Mouse (Mus musculus) liver, embryonic 13.5 days (tissue): ENCODE results near the gene Mark4. TPM values are rescaled to one million over a fixed set of nuclear protein-coding genes. Genes with fewer than 3 reads are reported as not detected.

Experiments used
- ATAC-seq: fragments of 200-750 bp; cut with Nextera tagmentation; 2 replicates; pipeline ENCODE4 v1.8.0; 2017; ENCODE audit warnings: low read depth, mild to moderate bottlenecking, moderate number of reproducible peaks, moderate library complexity
- DNase-seq: peaks from one replicate; pipeline ENCODE4 v3.0.0; 2022
- H3K27ac ChIP-seq: fragments of 300-500 bp; sonication (generic); 2 replicates; pipeline ENCODE4 v1.5.1; 2015; ENCODE audit warnings: moderate library complexity, mild to moderate bottlenecking, inconsistent platforms
- H3K27me3 ChIP-seq: fragments of 300-500 bp; sonication (generic); 2 replicates; pipeline ENCODE4 v1.6.1; 2015; ENCODE audit warnings: mild to moderate bottlenecking, inconsistent platforms
- H3K36me3 ChIP-seq: fragments of 300-500 bp; sonication (generic); 2 replicates; pipeline ENCODE4 v1.6.1; 2015; ENCODE audit warnings: mild to moderate bottlenecking, inconsistent platforms
- H3K4me1 ChIP-seq: fragments of 300-500 bp; sonication (generic); replicated peaks from 2 replicates; pipeline ENCODE4 v1.6.1; 2015; ENCODE audit warnings: inconsistent platforms
- H3K4me2 ChIP-seq: fragments of 300-500 bp; sonication (generic); 2 replicates; pipeline ENCODE4 v1.6.1; 2015; ENCODE audit warnings: inconsistent platforms, mild to moderate bottlenecking, moderate library complexity
- H3K4me3 ChIP-seq: fragments of 300-500 bp; sonication (generic); replicated peaks from 2 replicates; pipeline ENCODE4 v1.5.1; 2015; ENCODE audit warnings: mild to moderate bottlenecking, inconsistent platforms
- H3K9ac ChIP-seq: fragments of 300-500 bp; sonication (generic); 2 replicates; pipeline ENCODE4 v1.6.1; 2015; ENCODE audit warnings: mild to moderate bottlenecking, inconsistent platforms
- H3K9me3 ChIP-seq: fragments of 300-500 bp; sonication (generic); replicated peaks from 2 replicates; pipeline ENCODE4 v1.6.1; 2016; ENCODE audit warnings: inconsistent platforms
- WGBS: fragments of 180-500 bp; shearing (Covaris S2); methylation state at CpG from one replicate; pipeline ENCODE4 v1.1.7; 2015; ENCODE audit not compliant: insufficient replicate concordance; 5-methylcytosine and 5-hydroxymethylcytosine counted together
- polyA plus RNA-seq: library from polyadenylated mRNA; unstranded; fragments of >200 nt; fragmentation: Nextera tagmentation; extraction: Ambion mirVana; gene quantifications from 2 replicates; pipeline ENCODE4 v1.2.1, GENCODE M21; 2015

Mark4 gene
- polyA plus RNA-seq: 1.3 and 1.6 TPM in 2 replicates

GRCm38 (mm10) chr7:19458591-19459111 lies at the start of gene Mark4:
TSS of gene Mark4 (minus strand) at chr7:19458821.
- ATAC-seq (peak; percentile 80), DNase-seq (peak; percentile 69)
- peak within 1 kb of the TSS; percentile 91 for H3K4me2 ChIP-seq
- 1% methylated on average over 28 of the region's 42 CpGs for WGBS
- peak within 1 kb of the TSS; percentile 80 for H3K9ac ChIP-seq
- no peaks in the 10 kb centered on the region for H3K36me3 ChIP-seq
- 0 out of 2 replicates have a peak, but pooled peaks cover 6% of the 10 kb centered on the region for H3K27me3 ChIP-seq
- H3K4me1 ChIP-seq: peaks cover 60% of the 10 kb centered on the region
- H3K9me3 ChIP-seq: no peaks in the 10 kb centered on the region
- peak within 1 kb of the TSS; percentile 81 for H3K4me3 ChIP-seq
- H3K27ac ChIP-seq: peak within 1 kb of the TSS; percentile 50

- H3K27me3 ChIP-seq: no peaks in the 10 kb centered on the region
- H3K9ac ChIP-seq: peak overlapping the region; percentile 81
- no peaks in the 10 kb centered on the region for H3K9me3 ChIP-seq
- DNase-seq: no peak
- peaks cover 40% of the 10 kb centered on the region for H3K4me1 ChIP-seq
- 3% methylated on average over 18 of the region's 18 CpGs for WGBS
- H3K36me3 ChIP-seq: no peaks in the 10 kb centered on the region
- ATAC-seq: no peak
- H3K27ac ChIP-seq: peak overlapping the region; percentile 82
- peak overlapping the region; percentile 79 for H3K4me3 ChIP-seq
- H3K4me2 ChIP-seq: peak overlapping the region; percentile 95
These were observed 49.0 kb upstream of the Mark4 start for GRCm38 (mm10) chr7:19507612-19507981.

GRCm38 (mm10) chr7:19506969-19507611 lies 48.5 kb upstream of the Mark4 start:
- H3K4me2 ChIP-seq: peak overlapping the region; percentile 95
- H3K36me3 ChIP-seq: no peaks in the 10 kb centered on the region
- peak overlapping the region; percentile 79 for H3K4me3 ChIP-seq
- no peaks in the 10 kb centered on the region for H3K9me3 ChIP-seq
- H3K9ac ChIP-seq: peak overlapping the region; percentile 81
- peak overlapping the region; percentile 82 for H3K27ac ChIP-seq
- 1% methylated on average over 61 of the region's 71 CpGs for WGBS
- ATAC-seq (no peak), DNase-seq (peak; percentile 48)
- H3K27me3 ChIP-seq: no peaks in the 10 kb centered on the region
- peaks cover 40% of the 10 kb centered on the region for H3K4me1 ChIP-seq

- no peak overlapping the region for H3K27ac ChIP-seq
- H3K9me3 ChIP-seq: no peaks in the 10 kb centered on the region
- H3K27me3 ChIP-seq: no peaks in the 10 kb centered on the region
- WGBS: 23% methylated on average over 6 of the region's 6 CpGs
- H3K36me3 ChIP-seq: no peaks in the 10 kb centered on the region
- H3K9ac ChIP-seq: peak overlapping the region; percentile 81; the same call in 1 of the 2 replicates
- H3K4me3 ChIP-seq: peak overlapping the region; percentile 79
- ATAC-seq (no peak), DNase-seq (no peak)
- H3K4me1 ChIP-seq: peaks cover 40% of the 10 kb centered on the region
- H3K4me2 ChIP-seq: peak overlapping the region; percentile 95
These were observed 47.7 kb upstream of the Mark4 start for GRCm38 (mm10) chr7:19506326-19506725.

GRCm38 (mm10) chr7:19503481-19504068 lies 45.0 kb upstream of the Mark4 start:
- Histone ChIP-seq H3K27ac (no peak overlapping the region), H3K9ac (no peak overlapping the region), H3K27me3 (no peaks in the 10 kb centered on the region), H3K4me2 (no peak overlapping the region), H3K36me3 (no peaks in the 10 kb centered on the region), H3K4me1 (peaks cover 38% of the 10 kb centered on the region), H3K9me3 (no peaks in the 10 kb centered on the region), H3K4me3 (no peak overlapping the region)
- no peak for DNase-seq
- no peak for ATAC-seq
- WGBS: 30% methylated on average over 5 of the region's 5 CpGs

- WGBS: 73% methylated on average over 4 of the region's 4 CpGs
- H3K4me3 ChIP-seq: no peak overlapping the region
- no peaks in the 10 kb centered on the region for H3K27me3 ChIP-seq
- no peak overlapping the region for H3K4me2 ChIP-seq
- no peak overlapping the region for H3K9ac ChIP-seq
- H3K27ac ChIP-seq: no peak overlapping the region
- no peaks in the 10 kb centered on the region for H3K36me3 ChIP-seq
- H3K4me1 ChIP-seq: peaks cover 34% of the 10 kb centered on the region
- no peaks in the 10 kb centered on the region for H3K9me3 ChIP-seq
- DNase-seq (no peak), ATAC-seq (no peak)
These were observed 43.0 kb upstream of the Mark4 start for GRCm38 (mm10) chr7:19501658-19502057.

- Histone ChIP-seq H3K9me3 (no peaks in the 10 kb centered on the region), H3K9ac (no peak overlapping the region), H3K4me2 (no peak overlapping the region), H3K27me3 (no peaks in the 10 kb centered on the region), H3K4me3 (no peak overlapping the region), H3K4me1 (peaks cover 33% of the 10 kb centered on the region), H3K27ac (no peak overlapping the region), H3K36me3 (no peaks in the 10 kb centered on the region)
- no peak for DNase-seq
- WGBS: 45% methylated on average over 12 of the region's 12 CpGs
- ATAC-seq: no peak
These were observed 42.1 kb upstream of the Mark4 start for GRCm38 (mm10) chr7:19500420-19501363.

- Histone ChIP-seq H3K27ac (no peak overlapping the region), H3K4me3 (no peak overlapping the region), H3K9me3 (no peaks in the 10 kb centered on the region), H3K27me3 (no peaks in the 10 kb centered on the region), H3K4me1 (peaks cover 35% of the 10 kb centered on the region), H3K9ac (no peak overlapping the region), H3K36me3 (no peaks in the 10 kb centered on the region), H3K4me2 (no peak overlapping the region)
- 72% methylated on average over 4 of the region's 4 CpGs for WGBS
- DNase-seq (no peak), ATAC-seq (no peak)
These were observed 39.7 kb upstream of the Mark4 start for GRCm38 (mm10) chr7:19498326-19498725.

- no peak overlapping the region for H3K4me3 ChIP-seq
- 62% methylated on average over 5 of the region's 5 CpGs for WGBS
- no peak overlapping the region for H3K4me2 ChIP-seq
- no peak for ATAC-seq
- no peaks in the 10 kb centered on the region for H3K9me3 ChIP-seq
- peaks cover 37% of the 10 kb centered on the region for H3K4me1 ChIP-seq
- no peak for DNase-seq
- H3K27ac ChIP-seq: no peak overlapping the region
- peaks cover 5% of the 10 kb centered on the region; the same call in 1 of the 2 replicates for H3K27me3 ChIP-seq
- no peaks in the 10 kb centered on the region for H3K36me3 ChIP-seq
- no peak overlapping the region for H3K9ac ChIP-seq
These were observed 37.6 kb upstream of the Mark4 start for GRCm38 (mm10) chr7:19496214-19496555.

- no peak overlapping the region for H3K4me3 ChIP-seq
- peaks cover 9% of the 10 kb centered on the region; the same call in 1 of the 2 replicates for H3K27me3 ChIP-seq
- H3K36me3 ChIP-seq: no peaks in the 10 kb centered on the region
- H3K9ac ChIP-seq: no peak overlapping the region
- 58% methylated on average over 20 of the region's 20 CpGs for WGBS
- H3K9me3 ChIP-seq: no peaks in the 10 kb centered on the region
- H3K4me2 ChIP-seq: no peak overlapping the region
- peak; percentile 26; the same call in 1 of the 2 replicates for ATAC-seq
- DNase-seq: no peak
- peaks cover 37% of the 10 kb centered on the region for H3K4me1 ChIP-seq
- H3K27ac ChIP-seq: no peak overlapping the region
These were observed 37.0 kb upstream of the Mark4 start for GRCm38 (mm10) chr7:19495521-19496213.
